Comparison of ENCODE assay signal across 22 mouse cellular contexts in the genomic region with DNA sequence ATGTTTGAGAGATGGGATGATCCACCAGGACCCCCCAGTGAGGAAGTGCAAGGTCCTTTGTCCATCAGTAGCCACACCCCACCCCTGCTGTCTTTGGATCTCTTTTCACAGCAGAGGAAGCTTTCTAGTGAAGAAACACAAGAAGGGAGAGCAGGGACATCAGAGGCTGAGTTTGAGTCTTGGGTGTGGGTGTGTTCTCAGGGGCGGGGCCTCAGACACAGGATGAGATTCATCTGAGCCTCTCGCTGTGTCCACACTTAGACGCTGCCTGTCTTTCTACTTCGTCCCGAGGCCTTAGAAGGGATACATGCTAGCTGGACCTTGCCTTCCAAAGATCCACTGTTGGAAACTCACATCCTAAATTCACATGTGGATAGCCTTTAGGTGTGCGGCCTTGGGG.
DNase-seq lines count a peak whose midpoint lies in the region; ATAC-seq and TF ChIP-seq lines count a peak whose summit lies in the region.
"Had no signal": no experiment of that assay in that cellular context is flagged by ENCODE, and none has a peak within 500 bp of the region (broad histone marks: within the 10 kb centered on the region; RNA-seq: fewer than 3 reads in every experiment).

No protein-coding gene starts in this region.

- no peak for DNase-seq in hindbrain, embryonic 10.5 days (ENCODE audit: low spot score)
- DNase-seq in hindbrain, embryonic 14.5 days (ENCODE audit: low spot score) = no peak
- no peak for DNase-seq in liver, postnatal 0 days
- DNase-seq in liver = no peak
- DNase-seq in urinary bladder, postnatal 4 days (ENCODE audit: low spot score in 2 of 2) = peak; percentile 9 to 45
- DNase-seq in urinary bladder, adult 18-20 months (ENCODE audit: low spot score in 2 of 2) = no peak
- DNase-seq: adrenal gland, postnatal 25 days; gastrocnemius, postnatal 25 days; kidney, adult 2 months; kidney, postnatal 14 days; lung, embryonic 14.5 days; right cerebral cortex, postnatal 14 days; thymus, postnatal 25 days had no signal

- no peaks in the 10 kb centered on the region for H3K9me3 ChIP-seq in hindbrain, embryonic 10.5 days
- H3K9me3 ChIP-seq in hindbrain, embryonic 14.5 days (ENCODE audit: control insufficient read depth, low read length) = no peaks in the 10 kb centered on the region
- no peaks in the 10 kb centered on the region for H3K9me3 ChIP-seq in liver, postnatal 0 days (ENCODE audit: low read length)
- H3K9me3 ChIP-seq in forebrain, embryonic 15.5 days = no peaks in the 10 kb centered on the region
- H3K9me3 ChIP-seq: forebrain, embryonic 12.5 days; hindbrain, embryonic 12.5 days; neural tube, embryonic 15.5 days had no signal

- no peak overlapping the region for H3K4me3 ChIP-seq in hindbrain, embryonic 10.5 days
- H3K4me3 ChIP-seq in hindbrain, embryonic 14.5 days (replicated peaks; ENCODE audit: low read length) = no peak overlapping the region
- no peak overlapping the region for H3K4me3 ChIP-seq in liver, postnatal 0 days (ENCODE audit: low read depth, low read length)
- H3K4me3 ChIP-seq in small intestine, adult 2 months (ENCODE audit: low read depth, low read length) = no peak overlapping the region
- H3K4me3 ChIP-seq in forebrain, embryonic 15.5 days = no peak overlapping the region
- H3K4me3 ChIP-seq: forebrain, embryonic 12.5 days; hindbrain, embryonic 12.5 days; myocyte; neural tube, embryonic 15.5 days had no signal

- no peaks in the 10 kb centered on the region for H3K36me3 ChIP-seq in hindbrain, embryonic 10.5 days
- no peaks in the 10 kb centered on the region for H3K36me3 ChIP-seq in hindbrain, embryonic 14.5 days (replicated peaks; ENCODE audit: control insufficient read depth, insufficient read depth)
- H3K36me3 ChIP-seq in liver, postnatal 0 days (replicated peaks; ENCODE audit: insufficient read depth, low read length) = no peaks in the 10 kb centered on the region
- no peaks in the 10 kb centered on the region for H3K36me3 ChIP-seq in small intestine, adult 2 months (ENCODE audit: control insufficient read depth, insufficient read depth, low read length)
- H3K36me3 ChIP-seq in forebrain, embryonic 15.5 days = no peaks in the 10 kb centered on the region
- H3K36me3 ChIP-seq: forebrain, embryonic 12.5 days; hindbrain, embryonic 12.5 days; neural tube, embryonic 15.5 days had no signal

- 87% methylated on average over 6 of the region's 6 CpGs for WGBS in hindbrain, embryonic 10.5 days
- WGBS in hindbrain, embryonic 14.5 days = 89% methylated on average over 6 of the region's 6 CpGs
- 76% methylated on average over 6 of the region's 6 CpGs for WGBS in liver, postnatal 0 days (ENCODE audit: insufficient replicate concordance)
- 80% methylated on average over 6 of the region's 6 CpGs for WGBS in small intestine, adult 2 months
- 88% methylated on average over 6 of the region's 6 CpGs for WGBS in forebrain, embryonic 15.5 days

- H3K27me3 ChIP-seq in hindbrain, embryonic 10.5 days (ENCODE audit: insufficient read depth, poor library complexity, severe bottlenecking) = no peaks in the 10 kb centered on the region
- no peaks in the 10 kb centered on the region for H3K27me3 ChIP-seq in hindbrain, embryonic 14.5 days (ENCODE audit: control insufficient read depth, insufficient read depth, low read length)
- H3K27me3 ChIP-seq in liver, postnatal 0 days (ENCODE audit: insufficient read depth, low read length) = no peaks in the 10 kb centered on the region
- H3K27me3 ChIP-seq in small intestine, adult 2 months (ENCODE audit: control insufficient read depth, insufficient read depth, low read length) = no peaks in the 10 kb centered on the region
- no peaks in the 10 kb centered on the region for H3K27me3 ChIP-seq in forebrain, embryonic 15.5 days
- H3K27me3 ChIP-seq: forebrain, embryonic 12.5 days; hindbrain, embryonic 12.5 days; neural tube, embryonic 15.5 days; Patski had no signal

- ATAC-seq in hindbrain, embryonic 14.5 days (ENCODE audit: low FRiP score) = no peak
- no peak for ATAC-seq in liver, postnatal 0 days
- no peak for ATAC-seq in forebrain, embryonic 15.5 days (replicated peaks)
- ATAC-seq: inflammation-experienced regulatory T-cells, adult 6 months had no signal

- no peak for TF ChIP-seq EP300 in liver, postnatal 0 days (IDR thresholded peaks at IDR 0.05; ENCODE audit: low read depth)

- TF ChIP-seq CTCF in liver, postnatal 0 days (IDR thresholded peaks at IDR 0.05; ENCODE audit: low read depth) = no peak
- no peak for TF ChIP-seq CTCF in small intestine, adult 2 months (IDR thresholded peaks at IDR 0.05; ENCODE audit: extremely low read depth, insufficient read length, insufficient replicate concordance, low read depth, low read length)

- H3K9ac ChIP-seq in hindbrain, embryonic 14.5 days = no peak overlapping the region
- no peak overlapping the region for H3K9ac ChIP-seq in liver, postnatal 0 days (replicated peaks)
- no peak overlapping the region for H3K9ac ChIP-seq in forebrain, embryonic 15.5 days (replicated peaks)
- H3K9ac ChIP-seq: forebrain, embryonic 12.5 days; hindbrain, embryonic 12.5 days; lung, embryonic 14.5 days; neural tube, embryonic 15.5 days had no signal

- H3K27ac ChIP-seq in hindbrain, embryonic 10.5 days = 0 out of 2 replicates have a peak overlapping the region, but pooled peaks have one; percentile 23
- H3K27ac ChIP-seq in hindbrain, embryonic 14.5 days = no peak overlapping the region
- H3K27ac ChIP-seq in liver, postnatal 0 days (ENCODE audit: low read depth) = peak overlapping the region; percentile 66; the same call in 1 of the 2 replicates
- peak overlapping the region; percentile 47; the same call in 1 of the 2 replicates for H3K27ac ChIP-seq in small intestine, adult 2 months (ENCODE audit: insufficient read depth, low read depth, low read length)
- H3K27ac ChIP-seq in forebrain, embryonic 15.5 days (replicated peaks) = no peak overlapping the region
- H3K27ac ChIP-seq: forebrain, embryonic 12.5 days; hindbrain, embryonic 12.5 days; neural tube, embryonic 15.5 days; stomach, postnatal 0 days had no signal

- H3K4me2 ChIP-seq in hindbrain, embryonic 14.5 days (replicated peaks) = no peak overlapping the region
- peak overlapping the region; percentile 38 for H3K4me2 ChIP-seq in liver, postnatal 0 days (ENCODE audit: low read depth, low read length)
- no peak overlapping the region for H3K4me2 ChIP-seq in forebrain, embryonic 15.5 days (replicated peaks)
- H3K4me2 ChIP-seq: forebrain, embryonic 12.5 days; hindbrain, embryonic 12.5 days; lung, embryonic 14.5 days; neural tube, embryonic 15.5 days had no signal

- no peak for TF ChIP-seq POLR2A in small intestine, adult 2 months (IDR thresholded peaks at IDR 0.05; ENCODE audit: low read depth, low read length)

- peaks cover 15% of the 10 kb centered on the region for H3K4me1 ChIP-seq in hindbrain, embryonic 10.5 days (replicated peaks)
- H3K4me1 ChIP-seq in hindbrain, embryonic 14.5 days (replicated peaks; ENCODE audit: control insufficient read depth, insufficient read depth, low read length) = peaks cover 13% of the 10 kb centered on the region
- peaks cover 10% of the 10 kb centered on the region for H3K4me1 ChIP-seq in liver, postnatal 0 days (ENCODE audit: insufficient read depth)
- no peaks in the 10 kb centered on the region; the same call in 1 of the 2 replicates for H3K4me1 ChIP-seq in small intestine, adult 2 months (ENCODE audit: control insufficient read depth, insufficient read depth, insufficient read length, low read length)
- peaks cover 10% of the 10 kb centered on the region for H3K4me1 ChIP-seq in forebrain, embryonic 15.5 days

Comparison
In these comparisons a context has a peak if more than half of its experiments do, and no peak if none do; other contexts are left out.
1. DNase-seq: peak in urinary bladder, postnatal 4 days (2 of 2); none in hindbrain, embryonic 10.5 days (single experiment), hindbrain, embryonic 14.5 days (single experiment), liver, postnatal 0 days (single experiment), liver (single experiment) and urinary bladder, adult 18-20 months (0 of 2).
2. H3K27ac ChIP-seq: peak in hindbrain, embryonic 10.5 days (single experiment), liver, postnatal 0 days (single experiment) and small intestine, adult 2 months (single experiment); none in hindbrain, embryonic 14.5 days (single experiment) and forebrain, embryonic 15.5 days (single experiment).